Mouse (Mus musculus) T-helper 1 cell (primary cell): ENCODE results near the gene Map2k2.
"Not testable (repeated sequence)": the region's sequence is repeated elsewhere in the genome, so short reads cannot be mapped to it uniquely, and the experiment has no call there.

ENCODE experiments used
- in situ Hi-C: fragments of 300-600 bp; cut with MboI, MseI; formaldehyde crosslinking; loops from one replicate; pipeline ENCODE4 v1.15.1; 2025; ENCODE audit warnings: high pct_unique_total_duplicates

Gene Map2k2

DNA sequence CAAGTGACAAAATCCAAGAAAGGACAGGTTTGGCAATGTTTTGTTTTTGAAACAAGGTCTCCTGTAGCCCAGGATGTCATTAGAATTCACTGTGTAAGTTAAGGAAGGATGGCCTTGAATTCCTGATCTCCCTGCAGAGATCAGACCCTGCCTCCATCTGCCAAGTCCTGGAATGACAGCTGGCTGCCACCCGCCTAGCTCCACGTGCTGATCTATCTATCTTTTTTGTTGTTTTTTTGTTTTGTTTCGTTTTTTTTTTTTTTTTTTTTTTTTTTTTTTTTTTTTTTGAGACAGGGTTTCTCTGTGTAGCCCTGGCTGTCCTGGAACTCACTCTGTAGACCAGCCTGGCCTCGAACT lies 69.6 kb downstream of the Map2k2 start:
- in situ Hi-C loops = not testable (repeated sequence)

DNA sequence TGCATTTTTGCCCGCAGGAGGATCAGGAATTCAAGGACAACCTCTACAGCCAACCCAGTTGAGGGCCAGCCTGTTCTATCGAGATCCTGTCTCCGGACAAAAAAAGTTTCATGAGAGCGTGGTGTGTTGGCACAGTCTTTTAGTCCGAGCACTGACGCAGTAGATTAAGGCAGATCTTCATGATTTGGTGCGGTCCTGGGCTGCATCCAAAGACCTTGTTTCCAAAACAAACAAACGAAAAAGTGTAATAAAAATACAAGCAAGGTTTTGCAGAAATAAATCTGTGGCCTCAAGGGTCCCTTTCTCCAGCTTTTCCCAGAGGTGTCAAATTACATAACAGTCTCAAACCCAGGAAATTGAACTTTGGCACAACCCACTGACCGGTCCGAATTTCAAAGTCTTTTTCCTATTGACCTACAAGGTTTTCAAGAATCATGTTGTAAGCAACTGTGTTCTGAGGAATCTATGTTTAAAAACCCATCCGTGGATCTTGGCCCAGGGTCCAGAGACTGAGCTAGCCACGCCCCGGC lies 70.3 kb downstream of the Map2k2 start:
- in situ Hi-C loops = no loop called here

DNA sequence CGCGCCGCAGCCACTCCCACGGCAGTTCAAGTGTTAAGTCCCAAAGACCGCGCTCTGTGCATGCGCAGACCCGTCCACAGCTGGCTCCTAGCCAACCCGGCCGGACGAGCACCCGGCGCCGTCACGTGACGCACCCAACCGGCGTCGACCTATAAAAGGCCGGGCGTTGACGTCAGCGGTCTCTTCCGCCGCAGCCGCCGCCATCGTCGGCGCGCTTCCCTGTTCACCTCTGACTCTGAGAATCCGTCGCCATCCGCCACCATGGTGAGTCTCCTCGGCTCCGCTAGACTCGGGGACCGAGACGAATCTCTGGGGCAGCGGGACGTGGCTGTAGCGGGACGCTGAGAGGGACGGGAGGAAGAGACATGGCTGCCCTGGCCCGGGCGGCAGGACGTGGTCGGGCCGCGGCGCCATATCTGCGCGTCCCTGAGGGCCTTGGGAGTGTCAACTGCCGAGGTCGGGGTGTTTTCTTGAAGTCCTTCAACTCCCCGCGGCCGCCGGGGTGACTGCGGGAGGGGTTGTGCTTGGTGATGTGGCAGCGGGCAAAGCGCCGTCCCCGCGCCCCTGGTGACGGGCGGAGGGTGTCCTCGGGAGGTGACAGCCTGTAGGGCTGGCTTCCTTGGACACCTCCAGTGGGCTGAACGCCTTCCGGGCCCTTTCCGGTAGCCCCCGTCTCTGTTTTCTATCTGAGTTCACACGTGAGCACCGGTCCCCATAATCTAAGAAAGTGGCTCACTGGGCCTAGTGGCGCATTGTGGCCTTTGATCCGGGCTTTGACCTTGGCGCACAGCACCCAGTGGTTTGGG lies 71.0 kb downstream of the Map2k2 start, which contains the start of gene Eef2:
Eef2 (plus strand) TSS at position 166 of the 806 bp plus-strand sequence.
- in situ Hi-C loops = no loop called here

DNA sequence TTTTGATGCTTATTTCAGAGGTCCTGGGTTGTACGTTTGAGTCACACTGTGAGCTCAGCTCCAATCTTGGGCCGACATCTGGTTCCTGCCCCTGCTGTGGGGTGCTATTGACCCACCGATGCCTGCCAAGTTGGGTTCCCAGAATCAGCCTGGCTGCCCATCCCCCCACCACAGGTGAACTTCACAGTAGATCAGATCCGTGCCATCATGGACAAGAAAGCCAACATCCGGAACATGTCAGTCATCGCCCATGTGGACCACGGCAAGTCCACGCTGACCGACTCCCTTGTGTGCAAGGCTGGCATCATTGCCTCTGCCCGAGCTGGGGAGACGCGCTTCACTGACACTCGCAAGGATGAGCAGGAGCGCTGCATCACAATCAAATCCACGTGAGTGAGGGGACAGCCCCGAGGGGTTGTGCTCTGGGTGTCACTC lies 71.8 kb downstream of the Map2k2 start:
- in situ Hi-C loops = no loop called here

DNA sequence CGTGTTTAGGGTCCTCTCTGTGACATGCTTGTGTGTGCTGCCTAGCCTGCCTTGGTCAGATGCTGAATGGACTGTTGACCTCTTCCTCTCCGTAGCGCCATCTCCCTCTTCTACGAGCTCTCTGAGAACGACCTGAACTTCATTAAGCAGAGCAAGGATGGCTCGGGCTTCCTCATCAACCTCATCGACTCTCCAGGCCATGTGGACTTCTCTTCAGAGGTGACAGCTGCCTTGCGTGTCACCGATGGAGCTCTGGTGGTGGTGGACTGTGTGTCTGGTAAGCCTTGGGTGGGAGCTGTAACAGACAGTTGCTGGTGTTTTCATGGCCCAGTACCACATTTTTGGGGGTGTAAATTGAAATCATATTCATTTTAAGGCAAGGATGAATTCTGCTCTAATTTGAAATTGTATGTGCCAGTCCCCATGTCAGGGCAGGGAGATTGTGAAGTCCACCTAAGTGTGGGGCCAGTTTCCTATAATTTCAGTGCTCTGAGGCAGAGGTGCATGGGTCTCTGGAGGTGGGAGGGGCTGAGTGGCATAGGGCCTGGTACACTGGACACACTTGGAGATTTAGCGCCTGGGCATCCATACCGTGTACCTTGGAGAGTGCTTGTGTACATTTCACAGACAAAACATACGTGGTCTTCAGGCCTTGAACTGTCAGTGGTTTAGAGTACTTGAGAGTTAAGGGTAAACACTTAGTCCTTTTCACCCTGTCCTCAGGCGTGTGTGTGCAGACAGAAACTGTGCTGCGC lies 72.4 kb downstream of the Map2k2 start:
- in situ Hi-C loops = no loop called here

DNA sequence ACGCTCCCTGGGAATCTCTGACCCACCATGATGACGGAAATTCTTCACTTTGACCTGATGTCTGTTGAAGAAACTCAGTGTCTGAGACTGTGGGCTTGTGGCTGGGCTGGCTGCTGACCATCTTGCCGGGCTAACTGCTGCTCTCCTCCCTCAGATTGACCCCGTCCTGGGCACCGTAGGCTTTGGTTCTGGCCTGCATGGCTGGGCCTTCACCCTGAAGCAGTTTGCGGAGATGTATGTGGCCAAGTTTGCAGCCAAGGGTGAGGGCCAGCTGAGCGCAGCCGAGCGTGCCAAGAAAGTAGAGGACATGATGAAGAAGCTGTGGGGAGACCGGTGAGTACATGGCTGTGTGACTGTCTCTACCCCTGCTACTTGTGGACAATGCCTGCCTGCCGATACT lies 73.2 kb downstream of the Map2k2 start:
- in situ Hi-C loops = no loop called here

DNA sequence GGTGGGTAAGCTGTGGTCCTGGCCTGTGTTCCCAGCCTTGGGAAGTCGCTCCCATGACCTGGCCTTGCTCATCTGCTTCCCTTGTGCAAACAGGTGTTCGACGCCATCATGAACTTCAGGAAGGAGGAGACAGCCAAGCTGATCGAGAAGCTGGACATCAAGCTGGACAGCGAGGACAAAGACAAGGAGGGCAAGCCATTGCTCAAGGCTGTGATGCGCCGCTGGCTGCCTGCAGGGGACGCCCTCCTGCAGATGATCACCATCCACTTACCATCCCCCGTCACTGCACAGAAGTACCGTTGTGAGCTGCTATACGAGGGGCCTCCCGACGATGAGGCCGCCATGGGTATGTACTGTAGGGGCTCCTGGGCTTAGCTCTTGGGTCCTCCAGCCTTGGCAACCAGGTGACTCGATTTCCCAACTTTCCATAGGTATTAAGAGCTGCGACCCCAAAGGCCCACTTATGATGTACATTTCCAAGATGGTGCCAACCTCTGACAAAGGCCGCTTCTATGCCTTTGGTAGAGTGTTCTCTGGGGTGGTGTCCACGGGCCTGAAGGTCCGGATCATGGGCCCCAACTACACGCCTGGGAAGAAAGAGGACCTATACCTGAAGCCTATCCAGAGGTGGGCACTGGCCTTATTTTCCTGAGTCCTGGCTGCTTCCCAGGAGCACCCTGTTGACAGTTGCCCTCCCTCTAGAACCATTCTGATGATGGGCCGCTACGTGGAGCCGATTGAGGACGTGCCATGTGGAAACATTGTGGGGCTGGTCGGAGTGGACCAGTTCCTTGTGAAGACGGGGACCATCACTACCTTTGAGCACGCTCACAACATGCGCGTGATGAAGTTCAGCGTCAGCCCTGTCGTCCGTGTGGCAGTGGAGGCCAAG lies 74.0 kb downstream of the Map2k2 start:
- in situ Hi-C loops = no loop called here

DNA sequence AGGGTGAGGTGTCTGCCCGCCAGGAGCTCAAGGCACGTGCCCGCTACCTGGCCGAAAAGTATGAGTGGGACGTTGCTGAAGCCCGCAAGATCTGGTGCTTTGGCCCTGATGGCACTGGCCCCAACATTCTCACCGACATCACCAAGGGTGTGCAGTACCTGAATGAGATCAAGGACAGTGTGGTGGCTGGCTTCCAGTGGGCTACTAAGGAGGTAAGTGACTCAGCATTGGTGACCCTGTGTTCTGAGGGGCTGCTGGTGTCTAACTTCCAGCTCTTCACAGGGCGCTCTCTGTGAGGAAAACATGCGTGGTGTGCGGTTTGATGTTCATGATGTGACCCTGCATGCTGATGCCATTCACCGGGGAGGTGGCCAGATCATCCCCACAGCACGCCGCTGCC lies 75.2 kb downstream of the Map2k2 start:
- in situ Hi-C loops = no loop called here

DNA sequence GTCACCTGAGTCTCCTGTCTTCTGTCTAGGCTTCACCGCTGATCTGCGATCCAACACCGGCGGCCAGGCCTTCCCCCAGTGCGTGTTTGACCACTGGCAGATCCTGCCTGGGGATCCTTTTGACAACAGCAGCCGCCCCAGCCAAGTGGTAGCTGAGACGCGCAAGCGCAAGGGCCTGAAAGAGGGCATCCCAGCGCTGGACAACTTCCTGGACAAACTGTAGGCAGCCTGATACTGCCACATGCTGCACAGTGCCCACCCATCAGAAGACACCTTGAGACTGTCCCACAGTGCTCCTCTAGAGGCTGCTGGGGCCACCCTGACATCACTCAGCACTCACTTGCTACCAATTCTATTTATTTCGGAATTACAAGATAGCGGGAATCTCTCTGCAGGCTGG lies 76.1 kb downstream of the Map2k2 start:
- in situ Hi-C loops = not testable (repeated sequence)

DNA sequence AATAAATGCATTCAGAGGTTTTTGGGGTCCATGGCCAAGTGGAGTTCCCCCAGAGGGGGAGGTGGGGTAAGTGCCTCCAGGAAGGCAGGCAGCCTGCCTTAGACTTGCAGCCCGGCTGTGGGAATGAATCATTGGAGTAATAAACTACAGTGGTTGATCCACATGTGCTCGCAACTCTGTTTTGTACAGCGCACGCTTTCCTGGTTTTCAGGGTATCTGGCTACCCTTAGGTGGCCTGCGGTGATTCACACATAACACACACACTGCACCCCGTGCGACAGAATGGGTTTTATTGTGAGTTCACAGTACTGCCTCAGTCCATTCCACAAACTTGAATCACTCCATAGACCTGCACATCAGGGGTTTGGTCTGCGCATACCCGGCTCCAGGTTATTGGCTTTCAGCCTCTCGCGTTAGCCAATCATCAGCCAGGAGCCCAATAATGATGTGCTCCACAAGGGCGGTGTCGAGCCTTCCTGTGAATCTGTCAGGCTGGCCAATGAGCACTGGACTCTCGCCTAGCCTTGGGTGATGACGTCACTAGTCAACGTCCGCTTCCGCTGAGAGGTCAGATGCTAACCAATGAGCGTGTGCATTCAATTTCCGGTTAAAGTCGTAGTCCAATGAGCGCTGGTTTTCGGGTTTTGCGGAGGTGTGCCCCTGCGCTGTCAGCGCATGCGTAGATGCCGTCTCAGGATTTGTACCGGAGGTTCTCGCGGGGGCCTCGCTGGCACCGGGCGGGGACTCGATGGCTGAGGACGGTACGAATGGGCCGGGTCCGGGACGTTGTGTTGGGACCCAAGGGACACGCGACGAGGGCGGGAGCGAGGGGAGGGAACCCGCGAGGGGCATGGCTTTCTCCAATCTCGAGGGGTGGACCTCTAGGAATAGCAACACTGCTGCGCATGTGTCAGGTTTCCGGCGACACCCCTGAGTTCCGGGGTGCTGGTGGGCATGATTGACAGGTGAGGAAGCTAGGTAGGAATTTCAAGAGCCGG lies 76.9 kb downstream of the Map2k2 start, which contains the start of gene Dapk3:
Dapk3 (plus strand) TSS at position 670 of the 998 bp plus-strand sequence.
- in situ Hi-C loops = no loop called here
